1 mouse cellular context compared by ENCODE assay signal in the genomic region with DNA sequence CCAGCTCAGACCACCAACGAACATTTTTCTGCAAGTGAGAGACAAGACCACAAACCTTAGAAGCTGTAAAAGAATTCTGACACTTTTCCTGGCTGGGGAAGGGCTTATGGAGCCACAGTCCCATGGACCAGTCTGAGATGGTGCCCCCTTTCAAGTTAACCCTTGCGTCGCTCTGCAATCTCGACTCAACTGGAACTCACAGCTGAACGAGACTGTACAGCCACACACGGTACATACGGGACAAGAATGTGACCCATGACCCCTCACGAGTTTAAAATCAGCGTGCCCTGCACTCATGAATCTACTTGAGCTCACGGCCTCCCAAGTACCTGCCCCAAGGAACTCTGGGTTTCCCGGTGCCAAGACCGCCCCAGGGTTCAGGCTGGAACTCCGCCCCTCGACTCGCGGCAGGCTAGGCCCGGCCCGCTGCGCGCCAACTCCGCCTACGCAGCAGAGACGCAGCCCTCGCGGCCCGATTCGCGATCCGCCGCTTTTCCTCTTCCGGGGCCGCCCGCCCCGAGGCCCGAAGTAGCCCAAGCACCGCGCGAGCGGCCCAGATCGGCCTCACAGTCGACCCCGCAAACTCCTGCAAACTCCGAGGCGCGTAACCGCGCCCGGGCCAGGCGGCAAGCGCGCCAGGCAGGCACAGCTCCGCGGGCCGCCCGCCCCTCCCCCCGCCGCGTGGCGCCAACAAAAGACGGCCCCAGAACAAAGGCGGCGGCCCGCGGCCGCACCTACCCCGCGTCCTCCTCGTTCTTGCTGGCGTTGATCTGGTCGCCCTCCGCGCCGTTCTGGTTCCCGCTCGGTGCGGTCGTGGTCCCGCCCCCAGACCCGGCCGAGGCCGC.
A peak's percentile ranks its signal among the peaks of the same experiment; 100 is the strongest.
TF ChIP-seq lines count a peak whose summit lies in the region.

No protein-coding gene starts in this region.

TF ChIP-seq in CH12.LX, 34 proteins besides CTCF, POLR2A, EP300 and RAD21:
- TF ChIP-seq MYC (IDR thresholded peaks at IDR 0.05; ENCODE audit: low read depth, low read length) (peak; percentile 57; the same call in 1 of the 2 replicates), SIN3A (IDR thresholded peaks at IDR 0.05; ENCODE audit: low read length) (peak; percentile 83), KAT2A (IDR thresholded peaks at IDR 0.05; ENCODE audit: insufficient replicate concordance, low read length) (0 out of 2 replicates have a peak, but pooled peaks have one; percentile 55), ZC3H11A (IDR thresholded peaks at IDR 0.05; ENCODE audit: low read depth, low read length) (no peak), ELF1 (IDR thresholded peaks at IDR 0.05; ENCODE audit: low read depth, low read length) (peak; percentile 86), POLR2AphosphoS2 (IDR thresholded peaks at IDR 0.05; ENCODE audit: low read depth, low read length) (peak; percentile 74; the same call in 1 of the 2 replicates), TCF12 (IDR thresholded peaks at IDR 0.05; ENCODE audit: low read depth, low read length) (peak; percentile 69; the same call in 1 of the 2 replicates), MXI1 (IDR thresholded peaks at IDR 0.05; ENCODE audit: low read depth, low read length) (peak; percentile 92), CHD1 (IDR thresholded peaks at IDR 0.05; ENCODE audit: low read depth, low read length) (0 out of 2 replicates have a peak, but pooled peaks have one; percentile 38), HCFC1 (IDR thresholded peaks at IDR 0.05; ENCODE audit: low read depth, low read length) (peak; percentile 74), NRF1 (IDR thresholded peaks at IDR 0.05; ENCODE audit: low read depth, low read length) (peak; percentile 80), TBP (conservative IDR thresholded peaks at IDR 0.05; ENCODE audit: low read depth, low read length) (0 out of 2 replicates have a peak, but pooled peaks have one; percentile 16), MAX (IDR thresholded peaks at IDR 0.05; ENCODE audit: low read length) (no peak), IRF4 (IDR thresholded peaks at IDR 0.05; ENCODE audit: low read depth, low read length) (peak; percentile 18), MEF2A (IDR thresholded peaks at IDR 0.05; ENCODE audit: borderline replicate concordance, low read depth, low read length) (no peak; the same call in 1 of the 2 replicates), CHD2 (IDR thresholded peaks at IDR 0.05; ENCODE audit: low read length) (peak; percentile 10; the same call in 1 of the 2 replicates), PAX5 (IDR thresholded peaks at IDR 0.05; ENCODE audit: low read length) (no peak), ZMIZ1 (IDR thresholded peaks at IDR 0.05; ENCODE audit: low read depth, low read length) (peak; percentile 60; the same call in 1 of the 2 replicates)
